Mouse (Mus musculus): ENCODE results near the gene Smoc1. TPM values are rescaled to one million over a fixed set of nuclear protein-coding genes. Genes with fewer than 3 reads are reported as not detected.

Smoc1 gene
- polyA plus RNA-seq (2012; rRNA removed; ENCODE audit: low replicate concordance), result 72.0 and 75.0 TPM in 2 replicates

GRCm38 (mm10) chr12:81026277-81026994, at the start of gene Smoc1:
TSS of gene Smoc1 (plus strand) at chr12:81026808.

Other genes starting within 250 kb of the Smoc1 start
- gene Susd6, start 236.3 kb upstream of the Smoc1 start, polyA plus RNA-seq (2012; rRNA removed; ENCODE audit: low replicate concordance), result 47.4 and 57.9 TPM in 2 replicates
- 208 and 247 TPM in 2 replicates for gene Srsf5, start 81.3 kb upstream of the Smoc1 start, polyA plus RNA-seq (2012; rRNA removed; ENCODE audit: low replicate concordance)
- gene Slc10a1, start 58.1 kb upstream of the Smoc1 start, polyA plus RNA-seq (2012; rRNA removed; ENCODE audit: low replicate concordance), result 3.7 TPM in 1 of 2 replicates, not detected in the other